Mouse (Mus musculus) skeletal muscle tissue, adult 2 months (tissue): Measurements from ENCODE around the gene Ripply1.
A peak's percentile ranks its signal among the peaks of the same experiment; 100 is the strongest.

ENCODE experiments used
- DNase-seq: peaks from one replicate; pipeline ENCODE4 v3.0.0-alpha.2; 2012; ENCODE audit warnings: low read depth, low spot score

Gene Ripply1

GRCm38 (mm10) chrX:139782278-139783044 lies at the start of gene Ripply1:
Ripply1 (minus strand) TSS chrX:139782353.
- no peak for DNase-seq

GRCm38 (mm10) chrX:139828363-139829092 lies 46.4 kb upstream of the Ripply1 start:
- no peak for DNase-seq

- no peak for DNase-seq
Observed at GRCm38 (mm10) chrX:139826926-139827325, 44.8 kb upstream of the Ripply1 start.

GRCm38 (mm10) chrX:139825402-139825801 lies 43.2 kb upstream of the Ripply1 start:
- DNase-seq, result no peak

GRCm38 (mm10) chrX:139815201-139815600 lies 33.0 kb upstream of the Ripply1 start:
- DNase-seq, result no peak

GRCm38 (mm10) chrX:139814018-139814635 lies 32.0 kb upstream of the Ripply1 start:
- no peak for DNase-seq

- no peak for DNase-seq
Observed at GRCm38 (mm10) chrX:139813299-139814002, 31.3 kb upstream of the Ripply1 start.

GRCm38 (mm10) chrX:139812636-139813298 lies 30.6 kb upstream of the Ripply1 start:
- DNase-seq, result no peak

- no peak for DNase-seq
Observed at GRCm38 (mm10) chrX:139808501-139808900, 26.3 kb upstream of the Ripply1 start.

- DNase-seq, result no peak
Observed at GRCm38 (mm10) chrX:139808085-139808484, 25.9 kb upstream of the Ripply1 start.

- peak; percentile 18 for DNase-seq
Observed at GRCm38 (mm10) chrX:139807391-139807790, 25.2 kb upstream of the Ripply1 start.

GRCm38 (mm10) chrX:139805918-139806317 lies 23.8 kb upstream of the Ripply1 start:
- no peak for DNase-seq

- no peak for DNase-seq
Observed at GRCm38 (mm10) chrX:139803028-139803427, 20.9 kb upstream of the Ripply1 start.

- DNase-seq, result no peak
Observed at GRCm38 (mm10) chrX:139800406-139800878, 18.3 kb upstream of the Ripply1 start, which contains the start of gene Cldn2. Cldn2 (plus strand) TSS chrX:139800828.

GRCm38 (mm10) chrX:139799953-139800352 lies 17.8 kb upstream of the Ripply1 start:
- DNase-seq, result no peak

GRCm38 (mm10) chrX:139797875-139798274 lies 15.7 kb upstream of the Ripply1 start:
- DNase-seq, result no peak

GRCm38 (mm10) chrX:139796037-139796436 lies 13.9 kb upstream of the Ripply1 start:
- no peak for DNase-seq

GRCm38 (mm10) chrX:139794072-139794845 lies 12.1 kb upstream of the Ripply1 start:
- no peak for DNase-seq

- DNase-seq, result no peak
Observed at GRCm38 (mm10) chrX:139785764-139786163, 3.6 kb upstream of the Ripply1 start.

GRCm38 (mm10) chrX:139783045-139783422 lies 881 bp upstream of the Ripply1 start:
- DNase-seq, result peak; percentile 58
